Mouse (Mus musculus) liver, embryonic 14.5 days (tissue): Measurements from ENCODE around the gene Plekhm2. TPM values are rescaled to one million over a fixed set of nuclear protein-coding genes. Genes with fewer than 3 reads are reported as not detected.
A peak's percentile ranks its signal among the peaks of the same experiment; 100 is the strongest.

Experiments
- ATAC-seq: fragments of 200-750 bp; cut with Nextera tagmentation; 2 replicates; pipeline ENCODE4 v1.8.0; 2017; ENCODE audit warnings: moderate number of reproducible peaks, mild to moderate bottlenecking, moderate library complexity; ENCODE audit not compliant: insufficient read depth
- DNase-seq, 3 experiments: peaks; one replicate each; pipeline ENCODE4 v3.0.0-alpha.2; 2012 to 2013; ENCODE audit warnings: low read depth in 3 of 3, low spot score in 3 of 3
- H3K27ac ChIP-seq: fragments of 300-500 bp; sonication (generic); 2 replicates; pipeline ENCODE4 v1.5.1; 2014; ENCODE audit warnings: moderate library complexity, mild to moderate bottlenecking, control low read depth, inconsistent platforms
- H3K27me3 ChIP-seq: fragments of 300-500 bp; sonication (generic); 2 replicates; pipeline ENCODE4 v1.6.1; 2014; ENCODE audit warnings: mild to moderate bottlenecking, low read length, moderate library complexity; ENCODE audit not compliant: control insufficient read depth, insufficient read depth
- H3K36me3 ChIP-seq: fragments of 300-500 bp; sonication (generic); replicated peaks from 2 replicates; pipeline ENCODE4 v1.6.1; 2014; ENCODE audit warnings: low read depth; ENCODE audit not compliant: control insufficient read depth, insufficient read depth
- H3K4me1 ChIP-seq, 2 experiments: fragments of 200-500 bp in 1 of 2; fragments of 300-500 bp in 1 of 2; sonication (generic) in 1 of 2; replicated peaks; 2 replicates each; pipeline ENCODE4 v1.6.1; 2012 to 2014; ENCODE audit warnings: antibody characterized with exemption in 1 of 2, inconsistent platforms in 1 of 2, low read length in 1 of 2; ENCODE audit not compliant: control insufficient read depth in 2 of 2, insufficient read depth in 2 of 2
- H3K4me2 ChIP-seq: fragments of 300-500 bp; sonication (generic); 2 replicates; pipeline ENCODE4 v1.6.1; 2014; ENCODE audit warnings: low read depth, mild to moderate bottlenecking, control low read depth, moderate library complexity
- H3K4me3 ChIP-seq, 2 experiments: fragments of 200-500 bp in 1 of 2; fragments of 300-500 bp in 1 of 2; sonication (generic) in 1 of 2; 2 replicates each; pipeline ENCODE4 v1.5.1; 2012 to 2014; ENCODE audit warnings: low read depth in 2 of 2, low read length in 2 of 2, mild to moderate bottlenecking in 2 of 2, control low read depth in 1 of 2, inconsistent platforms in 1 of 2, moderate library complexity in 1 of 2; ENCODE audit not compliant: insufficient read depth in 1 of 2
- H3K9ac ChIP-seq: fragments of 300-500 bp; sonication (generic); replicated peaks from 2 replicates; pipeline ENCODE4 v1.6.1; 2014; ENCODE audit warnings: mild to moderate bottlenecking, control low read depth, moderate library complexity
- H3K9me3 ChIP-seq: fragments of 300-500 bp; sonication (generic); 2 replicates; pipeline ENCODE4 v1.6.1; 2016; ENCODE audit warnings: low read length, mixed read lengths; ENCODE audit not compliant: control insufficient read depth
- CTCF ChIP-seq: IDR thresholded peaks from 2 replicates; pipeline ENCODE4 v1.5.1; 2016; ENCODE audit warnings: antibody characterized with exemption, low read depth, control low read depth
- EP300 ChIP-seq: IDR thresholded peaks from 2 replicates; pipeline ENCODE4 v1.6.1; 2016; ENCODE audit warnings: antibody characterized with exemption, low read depth
- WGBS: fragments of 180-500 bp; shearing (Covaris S2); extraction: QIAGEN DNeasy Blood & Tissue Kit; methylation state at CpG from one replicate; pipeline ENCODE4 v1.1.7; 2014; ENCODE audit not compliant: insufficient replicate concordance; 5-methylcytosine and 5-hydroxymethylcytosine counted together
- polyA plus RNA-seq, 2 experiments: library from polyadenylated mRNA; depleted of rRNA in 1 of 2; stranded (reverse) in 1 of 2; unstranded in 1 of 2; fragments of >200 nt; fragmentation: Nextera tagmentation in 1 of 2; extraction: Ambion mirVana in 1 of 2; gene quantifications; 2 replicates each; pipeline versions ENCODE4 v1.2.1 to v1.2.3; 2012 to 2014

Gene Plekhm2
- polyA plus RNA-seq, 2 experiments, result 0.33 to 4.5 TPM

DNA sequence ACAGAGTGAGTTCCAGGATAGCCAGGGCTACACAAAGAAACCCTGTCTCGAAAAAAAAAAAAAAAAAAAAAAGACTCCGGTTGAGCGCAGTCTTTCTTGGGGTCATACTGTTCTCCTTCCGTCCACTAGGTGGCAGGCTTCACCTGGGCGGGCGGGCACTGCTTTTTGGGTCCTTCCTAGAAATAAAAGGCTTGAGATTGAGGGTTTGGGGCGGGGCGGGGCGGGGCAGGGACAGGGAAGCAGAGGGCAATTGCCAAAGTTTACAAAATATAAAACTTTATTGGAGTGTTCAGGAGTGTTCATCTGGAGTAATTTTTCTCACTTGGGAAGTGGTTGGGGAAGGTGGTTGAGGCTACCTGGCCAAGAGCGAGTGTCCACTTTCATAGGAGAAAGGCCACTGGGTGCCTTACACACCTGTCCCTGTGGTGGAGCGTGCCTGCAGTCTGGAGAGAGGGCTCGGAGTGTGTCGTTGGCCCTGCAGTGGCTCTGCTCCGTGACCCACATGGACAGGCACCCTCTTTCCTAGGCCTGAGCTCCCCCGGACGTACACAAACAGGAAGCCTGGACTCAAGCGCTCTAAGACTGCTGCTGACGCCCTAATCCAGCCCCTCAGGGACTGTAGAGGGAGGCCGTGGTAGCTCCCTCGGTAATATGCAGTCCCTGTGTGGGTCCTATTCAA lies 46.0 kb downstream of the Plekhm2 start, which contains the start of gene Tmem82:
Gene Tmem82, minus strand, starts transcription at position 69 of the 679 bp plus-strand sequence.
- Histone ChIP-seq H3K4me2 (peak within 1 kb of the TSS; percentile 48), H3K4me3 (peak within 1 kb of the TSS; percentile 20 to 48), H3K4me1 (peaks cover 0 to 2% of the 10 kb centered on the region in 2 experiments; a peak in 1 of 4 replicates), H3K36me3 (no peaks in the 10 kb centered on the region), H3K9me3 (no peaks in the 10 kb centered on the region), H3K9ac (no peak within 1 kb of the TSS), H3K27me3 (no peaks in the 10 kb centered on the region), H3K27ac (no peak within 1 kb of the TSS)
- DNase-seq (peak in 2 of 3 experiments; percentile 32 to 36), ATAC-seq (no peak)
- TF ChIP-seq EP300 (no peak), CTCF (peak; percentile 83)
- WGBS, result 25% methylated on average over 19 of the region's 20 CpGs

DNA sequence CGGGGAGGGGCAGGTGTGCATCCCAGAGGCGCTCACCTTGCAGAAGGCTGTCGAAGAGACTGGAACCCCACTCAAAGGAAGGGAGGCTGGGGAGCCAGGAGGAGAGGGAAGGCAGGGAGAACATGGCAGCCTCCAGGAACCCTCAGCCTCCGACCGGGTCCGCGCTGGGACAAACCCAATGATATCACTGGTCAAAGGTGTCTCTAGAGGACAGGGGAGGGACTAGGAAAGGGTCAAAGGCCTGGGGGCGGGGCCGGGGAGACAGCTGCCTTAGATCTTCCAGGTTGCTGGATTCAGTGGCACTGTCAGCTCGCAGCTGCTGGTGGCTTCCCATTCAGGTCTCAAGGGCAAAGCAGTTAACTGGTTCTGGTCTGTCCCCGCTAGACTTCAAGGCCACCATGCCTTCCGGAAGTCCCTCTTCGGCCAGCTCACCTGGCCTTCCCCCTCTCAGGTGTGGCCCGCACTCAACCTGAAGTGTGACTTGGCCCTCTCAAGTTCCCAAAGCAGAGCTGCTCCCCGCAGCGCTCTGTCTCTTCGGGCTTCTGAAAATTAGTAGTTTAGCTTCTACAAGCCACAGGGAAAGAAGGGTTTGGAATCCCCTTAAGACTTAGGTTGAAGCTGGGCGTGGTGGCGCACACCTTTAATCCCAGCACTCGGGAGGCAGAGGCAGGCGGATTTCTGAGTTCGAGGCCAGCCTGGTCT lies 46.7 kb downstream of the Plekhm2 start:
- TF ChIP-seq EP300 (no peak), CTCF (no peak)
- H3K36me3 ChIP-seq, result no peaks in the 10 kb centered on the region
- no peaks in the 10 kb centered on the region for H3K27me3 ChIP-seq
- ATAC-seq (peak; percentile 40; the same call in 1 of the 2 replicates), DNase-seq (peak in 1 of 3 experiments; percentile 19)
- no peak overlapping the region for H3K27ac ChIP-seq
- H3K4me3 ChIP-seq, result peak overlapping the region; percentile 20 to 48
- WGBS, result 8% methylated on average over 22 of the region's 22 CpGs
- H3K4me2 ChIP-seq, result peak overlapping the region; percentile 48
- H3K9me3 ChIP-seq, result no peaks in the 10 kb centered on the region
- peaks cover 0 to 2% of the 10 kb centered on the region in 2 experiments; a peak in 1 of 4 replicates for H3K4me1 ChIP-seq
- no peak overlapping the region for H3K9ac ChIP-seq

- H3K36me3 ChIP-seq, result no peaks in the 10 kb centered on the region
- peak overlapping the region; percentile 48 for H3K4me2 ChIP-seq
- H3K27ac ChIP-seq, result no peak overlapping the region
- H3K4me3 ChIP-seq, result peak overlapping the region; percentile 20 to 48
- no peaks in the 10 kb centered on the region for H3K27me3 ChIP-seq
- no peak for DNase-seq
- peak; percentile 72 for TF ChIP-seq CTCF
- no peak for TF ChIP-seq EP300
- no peak overlapping the region for H3K9ac ChIP-seq
- peak; percentile 39; the same call in 1 of the 2 replicates for ATAC-seq
- no peaks in the 10 kb centered on the region for H3K9me3 ChIP-seq
- H3K4me1 ChIP-seq, result peaks cover 0 to 2% of the 10 kb centered on the region in 2 experiments; a peak in 1 of 4 replicates
- WGBS, result 3% methylated on average over 20 of the region's 20 CpGs
Observed at GRCm38 (mm10) chr4:141617299-141617698, 47.4 kb downstream of the Plekhm2 start.

DNA sequence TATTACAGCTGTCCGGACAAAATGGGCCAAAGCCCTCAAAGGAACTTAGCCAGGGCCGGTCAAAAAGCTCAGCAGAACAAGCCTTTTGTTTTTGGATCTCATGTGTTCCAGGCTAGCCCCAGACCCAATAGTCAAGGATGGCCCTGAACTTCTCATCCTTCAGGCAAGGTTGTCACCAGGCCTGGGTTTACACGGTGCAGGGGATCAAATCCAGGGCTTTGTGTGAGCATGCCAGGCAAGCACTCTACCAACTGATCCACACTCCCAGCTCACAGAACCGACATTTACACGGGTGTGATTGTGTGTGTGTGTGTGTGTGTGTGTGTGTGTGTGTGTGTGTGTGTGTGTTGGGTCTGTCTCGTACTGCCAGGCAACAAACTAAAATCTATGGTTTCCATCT lies 47.9 kb downstream of the Plekhm2 start:
- Histone ChIP-seq H3K36me3 (no peaks in the 10 kb centered on the region), H3K4me3 (no peak overlapping the region), H3K9me3 (no peaks in the 10 kb centered on the region), H3K27me3 (no peaks in the 10 kb centered on the region), H3K4me2 (no peak overlapping the region), H3K4me1 (peaks cover 0 to 2% of the 10 kb centered on the region in 2 experiments; a peak in 1 of 4 replicates), H3K9ac (no peak overlapping the region), H3K27ac (no peak overlapping the region)
- no peak for DNase-seq
- ATAC-seq, result no peak
- TF ChIP-seq CTCF, result no peak
- TF ChIP-seq EP300, result no peak
- 58% methylated on average over 6 of the region's 6 CpGs for WGBS

DNA sequence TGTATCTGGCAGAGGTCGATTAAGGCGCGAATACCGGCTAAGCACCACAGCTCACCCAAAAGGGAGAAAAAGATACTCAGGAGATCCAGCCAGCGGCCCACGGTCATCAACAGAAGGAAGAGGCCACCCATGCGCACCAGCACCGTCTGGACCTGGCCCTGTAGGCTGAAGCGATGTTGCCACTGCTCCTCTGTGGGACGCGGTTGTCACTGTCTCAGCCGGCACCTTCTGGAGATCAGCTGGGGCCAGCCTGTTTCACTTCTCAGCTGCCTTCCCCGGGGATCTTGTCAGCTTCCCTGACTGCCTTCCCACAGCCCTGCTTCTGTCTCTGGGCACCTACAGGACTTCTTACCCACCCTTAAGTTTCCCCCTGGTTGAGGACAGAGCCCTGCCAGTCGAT lies 49.8 kb downstream of the Plekhm2 start:
- ATAC-seq, result no peak
- TF ChIP-seq CTCF (no peak), EP300 (no peak)
- no peak overlapping the region for H3K27ac ChIP-seq
- H3K9me3 ChIP-seq, result no peaks in the 10 kb centered on the region
- H3K4me1 ChIP-seq, result peaks cover 0 to 2% of the 10 kb centered on the region in 2 experiments; a peak in 1 of 4 replicates
- no peak overlapping the region for H3K4me2 ChIP-seq
- no peak overlapping the region for H3K9ac ChIP-seq
- no peak for DNase-seq
- no peaks in the 10 kb centered on the region for H3K27me3 ChIP-seq
- H3K4me3 ChIP-seq, result no peak overlapping the region
- H3K36me3 ChIP-seq, result no peaks in the 10 kb centered on the region
- WGBS, result 76% methylated on average over 14 of the region's 14 CpGs
